Mouse (Mus musculus): Measurements from ENCODE around the gene Gm7271. TPM values are rescaled to one million over a fixed set of nuclear protein-coding genes. Genes with fewer than 3 reads are reported as not detected.

Gm7271 gene
- polyA plus RNA-seq (2014; fragmentation: Nextera tagmentation; extraction: Ambion mirVana), result 3.7 and 4.9 TPM in 2 replicates

GRCm38 (mm10) chr5:76483811-76484210 is at the start of gene Gm7271:
Gene Gm7271, plus strand, starts transcription at chr5:76484040.
- no peak for ATAC-seq (replicated peaks; ENCODE audit: insufficient number of reproducible peaks, low FRiP score, low TSS enrichment, low read depth)
- Histone ChIP-seq H3K4me1 (ENCODE audit: control insufficient read depth, insufficient read depth, low read length) (no peaks in the 10 kb centered on the region), H3K27ac (replicated peaks; ENCODE audit: low read depth, low read length) (no peak within 1 kb of the TSS), H3K36me3 (replicated peaks; ENCODE audit: control insufficient read depth, insufficient read depth, low read depth, low read length) (no peaks in the 10 kb centered on the region), H3K27me3 (ENCODE audit: control insufficient read depth, insufficient read depth, low read length) (no peaks in the 10 kb centered on the region), H3K4me2 (ENCODE audit: low read depth, low read length) (no peak within 1 kb of the TSS), H3K9ac (replicated peaks; ENCODE audit: low read length) (no peak within 1 kb of the TSS), H3K4me3 (ENCODE audit: low read depth, low read length) (no peak within 1 kb of the TSS), H3K9me3 (replicated peaks; ENCODE audit: control insufficient read depth, low read length) (no peaks in the 10 kb centered on the region)
- DNase-seq (ENCODE audit: low spot score), result no peak
- 37% methylated on average over 5 of the region's 5 CpGs for WGBS

- H3K9me3 ChIP-seq (replicated peaks; ENCODE audit: control insufficient read depth, low read length), result no peaks in the 10 kb centered on the region
- H3K4me1 ChIP-seq (ENCODE audit: control insufficient read depth, insufficient read depth, low read length), result no peaks in the 10 kb centered on the region
- no peak overlapping the region for H3K9ac ChIP-seq (replicated peaks; ENCODE audit: low read length)
- no peak overlapping the region for H3K27ac ChIP-seq (replicated peaks; ENCODE audit: low read depth, low read length)
- no peak for DNase-seq (ENCODE audit: low spot score)
- H3K4me2 ChIP-seq (ENCODE audit: low read depth, low read length), result no peak overlapping the region
- 83% methylated on average over 5 of the region's 5 CpGs for WGBS
- ATAC-seq (replicated peaks; ENCODE audit: insufficient number of reproducible peaks, low FRiP score, low TSS enrichment, low read depth), result no peak
- no peak overlapping the region for H3K4me3 ChIP-seq (ENCODE audit: low read depth, low read length)
- no peaks in the 10 kb centered on the region for H3K36me3 ChIP-seq (replicated peaks; ENCODE audit: control insufficient read depth, insufficient read depth, low read depth, low read length)
- H3K27me3 ChIP-seq (ENCODE audit: control insufficient read depth, insufficient read depth, low read length), result no peaks in the 10 kb centered on the region
Measured at GRCm38 (mm10) chr5:76437100-76437499, 46.7 kb upstream of the Gm7271 start.

- H3K4me1 ChIP-seq (ENCODE audit: control insufficient read depth, insufficient read depth, low read length), result no peaks in the 10 kb centered on the region
- H3K4me2 ChIP-seq (ENCODE audit: low read depth, low read length), result no peak overlapping the region
- no peaks in the 10 kb centered on the region for H3K36me3 ChIP-seq (replicated peaks; ENCODE audit: control insufficient read depth, insufficient read depth, low read depth, low read length)
- H3K4me3 ChIP-seq (ENCODE audit: low read depth, low read length), result no peak overlapping the region
- no peaks in the 10 kb centered on the region for H3K27me3 ChIP-seq (ENCODE audit: control insufficient read depth, insufficient read depth, low read length)
- H3K27ac ChIP-seq (replicated peaks; ENCODE audit: low read depth, low read length), result no peak overlapping the region
- DNase-seq (ENCODE audit: low spot score) (no peak), ATAC-seq (replicated peaks; ENCODE audit: insufficient number of reproducible peaks, low FRiP score, low TSS enrichment, low read depth) (no peak)
- H3K9ac ChIP-seq (replicated peaks; ENCODE audit: low read length), result no peak overlapping the region
- no peaks in the 10 kb centered on the region for H3K9me3 ChIP-seq (replicated peaks; ENCODE audit: control insufficient read depth, low read length)
- WGBS, result 91% methylated on average over 8 of the region's 8 CpGs
Measured at GRCm38 (mm10) chr5:76437696-76438095, 46.1 kb upstream of the Gm7271 start.

GRCm38 (mm10) chr5:76441431-76441830 is 42.4 kb upstream of the Gm7271 start:
- H3K4me1 ChIP-seq (ENCODE audit: control insufficient read depth, insufficient read depth, low read length), result no peaks in the 10 kb centered on the region
- WGBS, result 78% methylated on average over 4 of the region's 4 CpGs
- no peaks in the 10 kb centered on the region for H3K27me3 ChIP-seq (ENCODE audit: control insufficient read depth, insufficient read depth, low read length)
- no peak overlapping the region for H3K4me3 ChIP-seq (ENCODE audit: low read depth, low read length)
- no peaks in the 10 kb centered on the region for H3K9me3 ChIP-seq (replicated peaks; ENCODE audit: control insufficient read depth, low read length)
- DNase-seq (ENCODE audit: low spot score) (no peak), ATAC-seq (replicated peaks; ENCODE audit: insufficient number of reproducible peaks, low FRiP score, low TSS enrichment, low read depth) (no peak)
- H3K9ac ChIP-seq (replicated peaks; ENCODE audit: low read length), result no peak overlapping the region
- H3K36me3 ChIP-seq (replicated peaks; ENCODE audit: control insufficient read depth, insufficient read depth, low read depth, low read length), result no peaks in the 10 kb centered on the region
- H3K27ac ChIP-seq (replicated peaks; ENCODE audit: low read depth, low read length), result no peak overlapping the region
- no peak overlapping the region for H3K4me2 ChIP-seq (ENCODE audit: low read depth, low read length)

GRCm38 (mm10) chr5:76474931-76475330 is 8.9 kb upstream of the Gm7271 start:
- no peak overlapping the region for H3K27ac ChIP-seq (replicated peaks; ENCODE audit: low read depth, low read length)
- no peaks in the 10 kb centered on the region for H3K4me1 ChIP-seq (ENCODE audit: control insufficient read depth, insufficient read depth, low read length)
- no peak for DNase-seq (ENCODE audit: low spot score)
- no peak for ATAC-seq (replicated peaks; ENCODE audit: insufficient number of reproducible peaks, low FRiP score, low TSS enrichment, low read depth)
- no peaks in the 10 kb centered on the region for H3K27me3 ChIP-seq (ENCODE audit: control insufficient read depth, insufficient read depth, low read length)
- H3K36me3 ChIP-seq (replicated peaks; ENCODE audit: control insufficient read depth, insufficient read depth, low read depth, low read length), result no peaks in the 10 kb centered on the region
- no peak overlapping the region for H3K4me3 ChIP-seq (ENCODE audit: low read depth, low read length)
- no peak overlapping the region for H3K9ac ChIP-seq (replicated peaks; ENCODE audit: low read length)
- 76% methylated on average over 2 of the region's 2 CpGs for WGBS
- no peaks in the 10 kb centered on the region for H3K9me3 ChIP-seq (replicated peaks; ENCODE audit: control insufficient read depth, low read length)
- H3K4me2 ChIP-seq (ENCODE audit: low read depth, low read length), result no peak overlapping the region

- WGBS, result 73% methylated on average over 4 of the region's 4 CpGs
- Histone ChIP-seq H3K9me3 (replicated peaks; ENCODE audit: control insufficient read depth, low read length) (no peaks in the 10 kb centered on the region), H3K9ac (replicated peaks; ENCODE audit: low read length) (no peak overlapping the region), H3K4me3 (ENCODE audit: low read depth, low read length) (no peak overlapping the region), H3K4me1 (ENCODE audit: control insufficient read depth, insufficient read depth, low read length) (no peaks in the 10 kb centered on the region), H3K27me3 (ENCODE audit: control insufficient read depth, insufficient read depth, low read length) (no peaks in the 10 kb centered on the region), H3K27ac (replicated peaks; ENCODE audit: low read depth, low read length) (no peak overlapping the region), H3K4me2 (ENCODE audit: low read depth, low read length) (no peak overlapping the region), H3K36me3 (replicated peaks; ENCODE audit: control insufficient read depth, insufficient read depth, low read depth, low read length) (no peaks in the 10 kb centered on the region)
- DNase-seq (ENCODE audit: low spot score) (no peak), ATAC-seq (replicated peaks; ENCODE audit: insufficient number of reproducible peaks, low FRiP score, low TSS enrichment, low read depth) (no peak)
Measured at GRCm38 (mm10) chr5:76476873-76477272, 7.0 kb upstream of the Gm7271 start.

GRCm38 (mm10) chr5:76477764-76478163 is 6.1 kb upstream of the Gm7271 start:
- H3K36me3 ChIP-seq (replicated peaks; ENCODE audit: control insufficient read depth, insufficient read depth, low read depth, low read length), result no peaks in the 10 kb centered on the region
- no peaks in the 10 kb centered on the region for H3K27me3 ChIP-seq (ENCODE audit: control insufficient read depth, insufficient read depth, low read length)
- ATAC-seq (replicated peaks; ENCODE audit: insufficient number of reproducible peaks, low FRiP score, low TSS enrichment, low read depth), result no peak
- 36% methylated on average over 9 of the region's 9 CpGs for WGBS
- H3K27ac ChIP-seq (replicated peaks; ENCODE audit: low read depth, low read length), result no peak overlapping the region
- no peaks in the 10 kb centered on the region for H3K4me1 ChIP-seq (ENCODE audit: control insufficient read depth, insufficient read depth, low read length)
- no peak overlapping the region for H3K4me3 ChIP-seq (ENCODE audit: low read depth, low read length)
- DNase-seq (ENCODE audit: low spot score), result no peak
- H3K9ac ChIP-seq (replicated peaks; ENCODE audit: low read length), result no peak overlapping the region
- no peaks in the 10 kb centered on the region for H3K9me3 ChIP-seq (replicated peaks; ENCODE audit: control insufficient read depth, low read length)
- no peak overlapping the region for H3K4me2 ChIP-seq (ENCODE audit: low read depth, low read length)

- DNase-seq (ENCODE audit: low spot score), result no peak
- H3K27me3 ChIP-seq (ENCODE audit: control insufficient read depth, insufficient read depth, low read length), result no peaks in the 10 kb centered on the region
- 83% methylated on average over 13 of the region's 13 CpGs for WGBS
Measured at GRCm38 (mm10) chr5:76495126-76495525, 11.3 kb downstream of the Gm7271 start.

More at GRCm38 (mm10) chr5:76495126-76495525, 11.3 kb downstream of the Gm7271 start:
- no peak overlapping the region for H3K27ac ChIP-seq (replicated peaks; ENCODE audit: low read depth, low read length)
- H3K36me3 ChIP-seq (replicated peaks; ENCODE audit: control insufficient read depth, insufficient read depth, low read depth, low read length), result no peaks in the 10 kb centered on the region
- H3K4me3 ChIP-seq (ENCODE audit: low read depth, low read length), result no peak overlapping the region
- no peaks in the 10 kb centered on the region for H3K4me1 ChIP-seq (ENCODE audit: control insufficient read depth, insufficient read depth, low read length)
- no peak overlapping the region for H3K9ac ChIP-seq (replicated peaks; ENCODE audit: low read length)
- H3K4me2 ChIP-seq (ENCODE audit: low read depth, low read length), result no peak overlapping the region
- no peak for ATAC-seq (replicated peaks; ENCODE audit: insufficient number of reproducible peaks, low FRiP score, low TSS enrichment, low read depth)
- no peaks in the 10 kb centered on the region for H3K9me3 ChIP-seq (replicated peaks; ENCODE audit: control insufficient read depth, low read length)
